ENCODE assay signal across 24 mouse cellular contexts in genomic region chr1:150610539-150610938, GRCm38 (mm10).
"Had no signal": no experiment of that assay in that cellular context is flagged by ENCODE, and none has a peak within 500 bp of the region (broad histone marks: within the 10 kb centered on the region; RNA-seq: fewer than 3 reads in every experiment).

No protein-coding gene starts in this region.

- H3K9me3 ChIP-seq: heart, embryonic 13.5 days; heart, embryonic 15.5 days; hindbrain, embryonic 13.5 days; hindbrain, embryonic 15.5 days; limb, embryonic 13.5 days; limb, embryonic 15.5 days; liver, embryonic 12.5 days had no signal

- ATAC-seq: hindbrain, postnatal 0 days; intestine, embryonic 16.5 days; liver, embryonic 12.5 days had no signal

- H3K9ac ChIP-seq: heart, embryonic 13.5 days; heart, embryonic 15.5 days; hindbrain, embryonic 13.5 days; hindbrain, embryonic 15.5 days; limb, embryonic 13.5 days; limb, embryonic 15.5 days; liver, embryonic 12.5 days; liver, embryonic 14.5 days had no signal

- H3K4me2 ChIP-seq: heart, embryonic 11.5 days; heart, embryonic 13.5 days; heart, embryonic 15.5 days; hindbrain, embryonic 13.5 days; hindbrain, embryonic 15.5 days; limb, embryonic 13.5 days; limb, embryonic 15.5 days; liver, embryonic 12.5 days had no signal

- H3K4me3 ChIP-seq: heart, adult 2 months; heart, embryonic 13.5 days; heart, embryonic 15.5 days; hindbrain, embryonic 13.5 days; hindbrain, embryonic 15.5 days; layer of hippocampus, adult 2 months; left cerebral cortex, adult 2 months; limb, embryonic 13.5 days; limb, embryonic 15.5 days; liver, embryonic 12.5 days had no signal

- H3K27me3 ChIP-seq: heart, embryonic 13.5 days; heart, embryonic 15.5 days; hindbrain, embryonic 13.5 days; hindbrain, embryonic 15.5 days; limb, embryonic 13.5 days; limb, embryonic 15.5 days; liver, embryonic 12.5 days had no signal

- H3K4me1 ChIP-seq: heart, embryonic 13.5 days; heart, embryonic 15.5 days; hindbrain, embryonic 13.5 days; hindbrain, embryonic 15.5 days; limb, embryonic 15.5 days; liver, embryonic 12.5 days had no signal

- DNase-seq: gastrocnemius, postnatal 14 days; gastrocnemius, postnatal 36 days; heart, adult 11 months; heart, adult 2 months; heart, postnatal 14 days; heart, postnatal 36 days; kidney, adult 11 months; kidney, adult 2 months; kidney, postnatal 10 days; kidney, postnatal 25 days; kidney, postnatal 4 days had no signal

- H3K36me3 ChIP-seq: hindbrain, embryonic 13.5 days; hindbrain, embryonic 15.5 days; limb, embryonic 15.5 days; liver, embryonic 12.5 days had no signal

- H3K27ac ChIP-seq: heart, adult 2 months; heart, embryonic 13.5 days; heart, embryonic 15.5 days; hindbrain, embryonic 13.5 days; hindbrain, embryonic 15.5 days; hindbrain, postnatal 0 days; layer of hippocampus, adult 2 months; left cerebral cortex, adult 2 months; limb, embryonic 13.5 days; limb, embryonic 15.5 days; liver, embryonic 12.5 days; liver, embryonic 14.5 days had no signal
